Mouse (Mus musculus) liver, embryonic 14.5 days (tissue): Measurements from ENCODE around the gene Maats1. TPM values are rescaled to one million over a fixed set of nuclear protein-coding genes. Genes with fewer than 3 reads are reported as not detected.

Experiments
- ATAC-seq: fragments of 200-750 bp; cut with Nextera tagmentation; 2 replicates; pipeline ENCODE4 v1.8.0; 2017; ENCODE audit warnings: moderate number of reproducible peaks, mild to moderate bottlenecking, moderate library complexity; ENCODE audit not compliant: insufficient read depth
- DNase-seq, 3 experiments: peaks; one replicate each; pipeline ENCODE4 v3.0.0-alpha.2; 2012 to 2013; ENCODE audit warnings: low read depth in 3 of 3, low spot score in 3 of 3
- H3K27ac ChIP-seq: fragments of 300-500 bp; sonication (generic); 2 replicates; pipeline ENCODE4 v1.5.1; 2014; ENCODE audit warnings: moderate library complexity, mild to moderate bottlenecking, control low read depth, inconsistent platforms
- H3K27me3 ChIP-seq: fragments of 300-500 bp; sonication (generic); 2 replicates; pipeline ENCODE4 v1.6.1; 2014; ENCODE audit warnings: mild to moderate bottlenecking, low read length, moderate library complexity; ENCODE audit not compliant: control insufficient read depth, insufficient read depth
- H3K36me3 ChIP-seq: fragments of 300-500 bp; sonication (generic); replicated peaks from 2 replicates; pipeline ENCODE4 v1.6.1; 2014; ENCODE audit warnings: low read depth; ENCODE audit not compliant: control insufficient read depth, insufficient read depth
- H3K4me1 ChIP-seq, 2 experiments: fragments of 200-500 bp in 1 of 2; fragments of 300-500 bp in 1 of 2; sonication (generic) in 1 of 2; replicated peaks; 2 replicates each; pipeline ENCODE4 v1.6.1; 2012 to 2014; ENCODE audit warnings: antibody characterized with exemption in 1 of 2, inconsistent platforms in 1 of 2, low read length in 1 of 2; ENCODE audit not compliant: control insufficient read depth in 2 of 2, insufficient read depth in 2 of 2
- H3K4me2 ChIP-seq: fragments of 300-500 bp; sonication (generic); 2 replicates; pipeline ENCODE4 v1.6.1; 2014; ENCODE audit warnings: low read depth, mild to moderate bottlenecking, control low read depth, moderate library complexity
- H3K4me3 ChIP-seq, 2 experiments: fragments of 200-500 bp in 1 of 2; fragments of 300-500 bp in 1 of 2; sonication (generic) in 1 of 2; 2 replicates each; pipeline ENCODE4 v1.5.1; 2012 to 2014; ENCODE audit warnings: low read depth in 2 of 2, low read length in 2 of 2, mild to moderate bottlenecking in 2 of 2, control low read depth in 1 of 2, inconsistent platforms in 1 of 2, moderate library complexity in 1 of 2; ENCODE audit not compliant: insufficient read depth in 1 of 2
- H3K9ac ChIP-seq: fragments of 300-500 bp; sonication (generic); replicated peaks from 2 replicates; pipeline ENCODE4 v1.6.1; 2014; ENCODE audit warnings: mild to moderate bottlenecking, control low read depth, moderate library complexity
- H3K9me3 ChIP-seq: fragments of 300-500 bp; sonication (generic); 2 replicates; pipeline ENCODE4 v1.6.1; 2016; ENCODE audit warnings: low read length, mixed read lengths; ENCODE audit not compliant: control insufficient read depth
- CTCF ChIP-seq: IDR thresholded peaks from 2 replicates; pipeline ENCODE4 v1.5.1; 2016; ENCODE audit warnings: antibody characterized with exemption, low read depth, control low read depth
- EP300 ChIP-seq: IDR thresholded peaks from 2 replicates; pipeline ENCODE4 v1.6.1; 2016; ENCODE audit warnings: antibody characterized with exemption, low read depth
- WGBS: fragments of 180-500 bp; shearing (Covaris S2); extraction: QIAGEN DNeasy Blood & Tissue Kit; methylation state at CpG from one replicate; pipeline ENCODE4 v1.1.7; 2014; ENCODE audit not compliant: insufficient replicate concordance; 5-methylcytosine and 5-hydroxymethylcytosine counted together
- polyA plus RNA-seq, 2 experiments: library from polyadenylated mRNA; depleted of rRNA in 1 of 2; stranded (reverse) in 1 of 2; unstranded in 1 of 2; fragments of >200 nt; fragmentation: Nextera tagmentation in 1 of 2; extraction: Ambion mirVana in 1 of 2; gene quantifications; 2 replicates each; pipeline versions ENCODE4 v1.2.1 to v1.2.3; 2012 to 2014

The Maats1 gene
- polyA plus RNA-seq, 2 experiments, result 0.01 TPM; not detected in 1

- Histone ChIP-seq H3K27ac (no peak overlapping the region), H3K4me1 (peaks cover 0 to 16% of the 10 kb centered on the region in 2 experiments; a peak in 2 of 4 replicates), H3K27me3 (no peaks in the 10 kb centered on the region), H3K36me3 (no peaks in the 10 kb centered on the region), H3K9me3 (no peaks in the 10 kb centered on the region), H3K4me3 (no peak overlapping the region), H3K4me2 (no peak overlapping the region), H3K9ac (no peak overlapping the region)
- WGBS, result 45% methylated on average over 3 of the region's 3 CpGs
- ATAC-seq (no peak), DNase-seq (no peak)
- no peak for TF ChIP-seq CTCF
- TF ChIP-seq EP300, result no peak
Measured at GRCm38 (mm10) chr16:38283300-38283699, 58.6 kb downstream of the Maats1 start.

DNA sequence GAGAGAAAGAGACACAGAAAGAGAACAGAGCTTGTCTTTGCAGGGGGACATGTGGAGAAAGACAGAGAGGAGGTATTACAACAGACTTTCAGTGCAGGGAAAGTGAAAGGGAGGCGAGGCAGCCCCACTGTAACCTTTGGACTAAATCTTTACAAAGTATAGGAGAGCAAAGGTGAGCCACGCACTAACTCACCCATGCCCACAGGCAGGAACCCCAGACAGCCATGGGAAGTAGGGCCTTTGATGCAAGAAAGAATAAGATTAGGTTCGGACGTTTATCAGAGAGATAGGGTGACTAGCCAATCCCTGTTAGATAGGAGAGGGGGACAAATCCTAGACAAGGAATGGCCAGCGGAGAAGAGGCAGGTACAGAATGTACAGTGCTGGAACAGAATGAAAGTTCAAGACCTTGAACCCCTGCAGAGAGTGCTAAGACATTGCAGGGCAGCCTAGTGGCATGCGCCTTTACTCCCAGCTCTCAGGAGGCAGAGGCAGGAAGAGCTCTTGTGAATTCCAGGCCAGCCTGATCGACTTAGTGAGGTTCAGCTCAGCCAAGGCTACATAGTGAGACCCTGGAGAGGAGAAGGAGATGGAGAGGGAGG is 59.3 kb downstream of the Maats1 start:
- DNase-seq, result peak in 1 of 3 experiments; percentile 23
- Histone ChIP-seq H3K4me3 (no peak overlapping the region), H3K9ac (no peak overlapping the region), H3K27me3 (no peaks in the 10 kb centered on the region), H3K9me3 (no peaks in the 10 kb centered on the region), H3K4me2 (no peak overlapping the region), H3K4me1 (peaks cover 0 to 12% of the 10 kb centered on the region in 2 experiments; a peak in 2 of 4 replicates), H3K36me3 (no peaks in the 10 kb centered on the region), H3K27ac (no peak overlapping the region)
- WGBS, result 56% methylated on average over 7 of the region's 7 CpGs
- 0 out of 2 replicates have a peak, but pooled peaks have one; percentile 48 for ATAC-seq
- no peak for TF ChIP-seq CTCF
- TF ChIP-seq EP300, result no peak

- Histone ChIP-seq H3K36me3 (no peaks in the 10 kb centered on the region), H3K9me3 (no peaks in the 10 kb centered on the region), H3K9ac (no peak overlapping the region), H3K27me3 (no peaks in the 10 kb centered on the region), H3K4me2 (no peak overlapping the region), H3K4me1 (peaks cover 0 to 10% of the 10 kb centered on the region in 2 experiments; a peak in 2 of 4 replicates), H3K27ac (no peak overlapping the region), H3K4me3 (no peak overlapping the region)
- no peak for ATAC-seq
- TF ChIP-seq CTCF (no peak), EP300 (no peak)
- whole genome bisulfite sequencing, result 61% methylated on average over 7 of the region's 7 CpGs
- no peak for DNase-seq
Measured at GRCm38 (mm10) chr16:38280951-38281350, 61.0 kb downstream of the Maats1 start.

GRCm38 (mm10) chr16:38279794-38280193 is 62.1 kb downstream of the Maats1 start:
- peaks cover 0 to 4% of the 10 kb centered on the region in 2 experiments; a peak in 1 of 4 replicates for H3K4me1 ChIP-seq
- 66% methylated on average over 5 of the region's 5 CpGs for WGBS
- H3K9me3 ChIP-seq, result no peaks in the 10 kb centered on the region
- no peaks in the 10 kb centered on the region for H3K27me3 ChIP-seq
- ATAC-seq, result 0 out of 2 replicates have a peak, but pooled peaks have one; percentile 31
- no peak overlapping the region for H3K4me2 ChIP-seq
- H3K4me3 ChIP-seq, result no peak overlapping the region
- TF ChIP-seq CTCF (no peak), EP300 (no peak)
- H3K27ac ChIP-seq, result no peak overlapping the region
- H3K36me3 ChIP-seq, result no peaks in the 10 kb centered on the region
- DNase-seq, result no peak
- H3K9ac ChIP-seq, result no peak overlapping the region

- Histone ChIP-seq H3K36me3 (no peaks in the 10 kb centered on the region), H3K4me2 (no peak overlapping the region), H3K27ac (no peak overlapping the region), H3K27me3 (no peaks in the 10 kb centered on the region), H3K9me3 (no peaks in the 10 kb centered on the region), H3K9ac (no peak overlapping the region), H3K4me3 (no peak overlapping the region), H3K4me1 (no peaks in the 10 kb centered on the region)
- ATAC-seq (no peak), DNase-seq (no peak)
- no peak for TF ChIP-seq EP300
- TF ChIP-seq CTCF, result no peak
- WGBS, result 48% methylated on average over 2 of the region's 2 CpGs
Measured at GRCm38 (mm10) chr16:38274737-38275136, 67.2 kb downstream of the Maats1 start.
